Mouse (Mus musculus): ENCODE measurements at regions not wholly inside any gene's neighbourhood (a gene's known extent, or its start where the extent isn't known, plus 50 kb on each side); places are given as distances from the start of the nearest gene placed in this dataset.

- H3K27ac ChIP-seq = no peak overlapping the region
- TF ChIP-seq CTCF (conservative IDR thresholded peaks at IDR 0.05) = no peak
These were observed 50.3 kb downstream of the Gm10192 start for GRCm38 (mm10) chr4:97132650-97133049.

GRCm38 (mm10) chr4:97127780-97128179, 55.2 kb downstream of the Gm10192 start:
- TF ChIP-seq CTCF (conservative IDR thresholded peaks at IDR 0.05) = no peak
- peak; percentile 25 to 32 for DNase-seq (ENCODE audit: low spot score in 2 of 2)
- Histone ChIP-seq H3K27ac (no peak overlapping the region), H3K4me3 (no peak overlapping the region)

More at GRCm38 (mm10) chr4:97132650-97133049, 50.3 kb downstream of the Gm10192 start:
- H3K4me3 ChIP-seq = no peak overlapping the region
- no peak for DNase-seq (ENCODE audit: low spot score in 2 of 2)

GRCm38 (mm10) chr4:97123861-97124260, 59.1 kb downstream of the Gm10192 start:
- no peak overlapping the region for H3K4me3 ChIP-seq
- no peak for TF ChIP-seq CTCF (conservative IDR thresholded peaks at IDR 0.05)
- no peak overlapping the region for H3K27ac ChIP-seq
- peak in 1 of 2 experiments; percentile 9 for DNase-seq (ENCODE audit: low spot score in 2 of 2)

GRCm38 (mm10) chr4:97121952-97122351, 61.0 kb downstream of the Gm10192 start:
- no peak overlapping the region for H3K27ac ChIP-seq
- no peak for TF ChIP-seq CTCF (conservative IDR thresholded peaks at IDR 0.05)

GRCm38 (mm10) chr4:97119459-97119858, 63.5 kb downstream of the Gm10192 start:
- DNase-seq (ENCODE audit: low spot score in 2 of 2) = peak in 1 of 2 experiments; percentile 3
- TF ChIP-seq CTCF (conservative IDR thresholded peaks at IDR 0.05) = no peak
- Histone ChIP-seq H3K27ac (no peak overlapping the region), H3K4me3 (no peak overlapping the region)

More at GRCm38 (mm10) chr4:97121952-97122351, 61.0 kb downstream of the Gm10192 start:
- DNase-seq (ENCODE audit: low spot score in 2 of 2) = no peak
- H3K4me3 ChIP-seq = no peak overlapping the region

- Histone ChIP-seq H3K27ac (no peak overlapping the region), H3K4me3 (no peak overlapping the region)
- DNase-seq (ENCODE audit: low spot score in 2 of 2) = no peak
- TF ChIP-seq CTCF (conservative IDR thresholded peaks at IDR 0.05) = no peak
These were observed 66.0 kb downstream of the Gm10192 start for GRCm38 (mm10) chr4:97117016-97117415.

GRCm38 (mm10) chr4:97102752-97103052, 80.3 kb downstream of the Gm10192 start:
- no peak for TF ChIP-seq CTCF (conservative IDR thresholded peaks at IDR 0.05)
- DNase-seq (ENCODE audit: low spot score in 2 of 2) = no peak
- Histone ChIP-seq H3K4me3 (no peak overlapping the region), H3K27ac (no peak overlapping the region)

- H3K4me3 ChIP-seq = no peak overlapping the region
- no peak for TF ChIP-seq CTCF (conservative IDR thresholded peaks at IDR 0.05)
- DNase-seq (ENCODE audit: low spot score in 2 of 2) = no peak
- no peak overlapping the region for H3K27ac ChIP-seq
These were observed 80.8 kb downstream of the Gm10192 start for GRCm38 (mm10) chr4:97101911-97102751.

GRCm38 (mm10) chr4:97099721-97100120, 83.2 kb downstream of the Gm10192 start:
- no peak for DNase-seq (ENCODE audit: low spot score in 2 of 2)
- no peak for TF ChIP-seq CTCF (conservative IDR thresholded peaks at IDR 0.05)
- no peak overlapping the region for H3K27ac ChIP-seq
- H3K4me3 ChIP-seq = no peak overlapping the region

- no peak overlapping the region for H3K4me3 ChIP-seq
- no peak for DNase-seq (ENCODE audit: low spot score in 2 of 2)
- no peak for TF ChIP-seq CTCF (conservative IDR thresholded peaks at IDR 0.05)
- H3K27ac ChIP-seq = no peak overlapping the region
These were observed 89.4 kb downstream of the Gm10192 start for GRCm38 (mm10) chr4:97093576-97093975.

GRCm38 (mm10) chr4:97050735-97051134, 132.2 kb downstream of the Gm10192 start:
- DNase-seq (ENCODE audit: low spot score in 2 of 2) = no peak
- no peak overlapping the region for H3K4me3 ChIP-seq
- no peak for TF ChIP-seq CTCF (conservative IDR thresholded peaks at IDR 0.05)

GRCm38 (mm10) chr4:97049045-97049674, 133.8 kb downstream of the Gm10192 start:
- no peak overlapping the region for H3K4me3 ChIP-seq
- TF ChIP-seq CTCF (conservative IDR thresholded peaks at IDR 0.05) = no peak
- no peak overlapping the region for H3K27ac ChIP-seq
- DNase-seq (ENCODE audit: low spot score in 2 of 2) = no peak

More at GRCm38 (mm10) chr4:97050735-97051134, 132.2 kb downstream of the Gm10192 start:
- H3K27ac ChIP-seq = no peak overlapping the region

- H3K27ac ChIP-seq = no peak overlapping the region
- peak; percentile 63 to 71 for DNase-seq (ENCODE audit: low spot score in 2 of 2)
- peak; percentile 96 for TF ChIP-seq CTCF (conservative IDR thresholded peaks at IDR 0.05)
- no peak overlapping the region for H3K4me3 ChIP-seq
These were observed 145.1 kb downstream of the Gm10192 start for GRCm38 (mm10) chr4:97037693-97038348.

Data from layer of hippocampus, adult 2 months (tissue).